Mouse (Mus musculus): ENCODE measurements around the gene Smg9. TPM values are rescaled to one million over a fixed set of nuclear protein-coding genes. Genes with fewer than 3 reads are reported as not detected.

Gene Smg9
- polyA plus RNA-seq, 1 experiment from 2014 or later, result 32.7 TPM

GRCm38 (mm10) chr7:24442313-24442712 is 42.9 kb downstream of the Smg9 start:
- 84% methylated on average over 8 of the region's 8 CpGs for WGBS
- H3K27me3 ChIP-seq (ENCODE audit: insufficient read depth, poor library complexity, severe bottlenecking), result no peaks in the 10 kb centered on the region
- no peak for DNase-seq (ENCODE audit: low spot score)
- no peak overlapping the region for H3K27ac ChIP-seq
- H3K4me3 ChIP-seq, result no peak overlapping the region
- H3K4me1 ChIP-seq (replicated peaks), result no peaks in the 10 kb centered on the region
- H3K36me3 ChIP-seq, result no peaks in the 10 kb centered on the region
- 0 out of 2 replicates have a peak, but pooled peaks cover 3% of the 10 kb centered on the region for H3K9me3 ChIP-seq

- Histone ChIP-seq H3K9me3 (0 out of 2 replicates have a peak, but pooled peaks cover 6% of the 10 kb centered on the region), H3K4me1 (replicated peaks) (no peaks in the 10 kb centered on the region), H3K36me3 (no peaks in the 10 kb centered on the region), H3K27me3 (ENCODE audit: insufficient read depth, poor library complexity, severe bottlenecking) (no peaks in the 10 kb centered on the region), H3K4me3 (no peak overlapping the region), H3K27ac (no peak overlapping the region)
- DNase-seq (ENCODE audit: low spot score), result no peak
- WGBS, result 91% methylated on average over 9 of the region's 9 CpGs
Observed at GRCm38 (mm10) chr7:24445266-24445926, 46.0 kb downstream of the Smg9 start.

- Histone ChIP-seq H3K27me3 (ENCODE audit: insufficient read depth, poor library complexity, severe bottlenecking) (no peaks in the 10 kb centered on the region), H3K9me3 (0 out of 2 replicates have a peak, but pooled peaks cover 6% of the 10 kb centered on the region), H3K4me3 (no peak overlapping the region), H3K4me1 (replicated peaks) (no peaks in the 10 kb centered on the region), H3K27ac (no peak overlapping the region), H3K36me3 (no peaks in the 10 kb centered on the region)
- DNase-seq (ENCODE audit: low spot score), result no peak
- WGBS, result 81% methylated on average over 7 of the region's 7 CpGs
Observed at GRCm38 (mm10) chr7:24446697-24447340, 47.4 kb downstream of the Smg9 start.

GRCm38 (mm10) chr7:24448782-24449517 is 49.5 kb downstream of the Smg9 start:
- no peak overlapping the region for H3K27ac ChIP-seq
- WGBS, result 66% methylated on average over 14 of the region's 14 CpGs
- 0 out of 2 replicates have a peak, but pooled peaks cover 6% of the 10 kb centered on the region for H3K9me3 ChIP-seq
- no peaks in the 10 kb centered on the region for H3K4me1 ChIP-seq (replicated peaks)
- no peaks in the 10 kb centered on the region for H3K36me3 ChIP-seq
- no peaks in the 10 kb centered on the region for H3K27me3 ChIP-seq (ENCODE audit: insufficient read depth, poor library complexity, severe bottlenecking)
- H3K4me3 ChIP-seq, result no peak overlapping the region
- DNase-seq (ENCODE audit: low spot score), result no peak

GRCm38 (mm10) chr7:24450585-24451017 is 51.2 kb downstream of the Smg9 start:
- Histone ChIP-seq H3K9me3 (0 out of 2 replicates have a peak, but pooled peaks cover 5% of the 10 kb centered on the region), H3K27ac (no peak overlapping the region), H3K27me3 (ENCODE audit: insufficient read depth, poor library complexity, severe bottlenecking) (no peaks in the 10 kb centered on the region), H3K4me1 (replicated peaks) (no peaks in the 10 kb centered on the region), H3K36me3 (no peaks in the 10 kb centered on the region), H3K4me3 (no peak overlapping the region)
- DNase-seq (ENCODE audit: low spot score), result no peak
- 70% methylated on average over 9 of the region's 9 CpGs for WGBS

GRCm38 (mm10) chr7:24451855-24452311 is 52.5 kb downstream of the Smg9 start, which contains the start of gene Irgc1:
Irgc1 (minus strand) TSS chr7:24452297.
- Histone ChIP-seq H3K4me1 (replicated peaks) (no peaks in the 10 kb centered on the region), H3K9me3 (0 out of 2 replicates have a peak, but pooled peaks cover 3% of the 10 kb centered on the region), H3K27ac (no peak within 1 kb of the TSS), H3K4me3 (no peak within 1 kb of the TSS), H3K36me3 (no peaks in the 10 kb centered on the region), H3K27me3 (ENCODE audit: insufficient read depth, poor library complexity, severe bottlenecking) (no peaks in the 10 kb centered on the region)
- no peak for DNase-seq (ENCODE audit: low spot score)
- WGBS, result 89% methylated on average over 9 of the region's 9 CpGs

- H3K4me3 ChIP-seq, result no peak overlapping the region
- no peak overlapping the region for H3K27ac ChIP-seq
- H3K36me3 ChIP-seq, result no peaks in the 10 kb centered on the region
- no peaks in the 10 kb centered on the region for H3K27me3 ChIP-seq (ENCODE audit: insufficient read depth, poor library complexity, severe bottlenecking)
- H3K9me3 ChIP-seq, result no peaks in the 10 kb centered on the region
- DNase-seq (ENCODE audit: low spot score), result no peak
- 73% methylated on average over 2 of the region's 2 CpGs for WGBS
- no peaks in the 10 kb centered on the region for H3K4me1 ChIP-seq (replicated peaks)
Observed at GRCm38 (mm10) chr7:24454199-24454598, 54.8 kb downstream of the Smg9 start.

- Histone ChIP-seq H3K27ac (no peak overlapping the region), H3K9me3 (no peaks in the 10 kb centered on the region), H3K36me3 (no peaks in the 10 kb centered on the region), H3K4me1 (replicated peaks) (no peaks in the 10 kb centered on the region), H3K4me3 (no peak overlapping the region), H3K27me3 (ENCODE audit: insufficient read depth, poor library complexity, severe bottlenecking) (no peaks in the 10 kb centered on the region)
- no peak for DNase-seq (ENCODE audit: low spot score)
- WGBS, result 84% methylated on average over 5 of the region's 5 CpGs
Observed at GRCm38 (mm10) chr7:24455726-24456125, 56.3 kb downstream of the Smg9 start.

GRCm38 (mm10) chr7:24457726-24458370 is 58.4 kb downstream of the Smg9 start:
- Histone ChIP-seq H3K27me3 (ENCODE audit: insufficient read depth, poor library complexity, severe bottlenecking) (peaks cover 6% of the 10 kb centered on the region; the same call in 1 of the 2 replicates), H3K9me3 (no peaks in the 10 kb centered on the region), H3K4me3 (no peak overlapping the region), H3K27ac (no peak overlapping the region), H3K4me1 (replicated peaks) (peaks cover 8% of the 10 kb centered on the region), H3K36me3 (no peaks in the 10 kb centered on the region)
- DNase-seq (ENCODE audit: low spot score), result no peak
- WGBS, result 73% methylated on average over 10 of the region's 10 CpGs

GRCm38 (mm10) chr7:24459440-24459839 is 60.0 kb downstream of the Smg9 start:
- H3K27me3 ChIP-seq (ENCODE audit: insufficient read depth, poor library complexity, severe bottlenecking), result peaks cover 11% of the 10 kb centered on the region; the same call in 1 of the 2 replicates
- no peaks in the 10 kb centered on the region for H3K9me3 ChIP-seq
- WGBS, result 81% methylated on average over 5 of the region's 5 CpGs
- no peak for DNase-seq (ENCODE audit: low spot score)
- H3K27ac ChIP-seq, result no peak overlapping the region
- peaks cover 13% of the 10 kb centered on the region for H3K4me1 ChIP-seq (replicated peaks)
- no peaks in the 10 kb centered on the region for H3K36me3 ChIP-seq
- H3K4me3 ChIP-seq, result no peak overlapping the region

- Histone ChIP-seq H3K4me3 (no peak overlapping the region), H3K9me3 (no peaks in the 10 kb centered on the region), H3K27ac (no peak overlapping the region), H3K4me1 (replicated peaks) (peaks cover 13% of the 10 kb centered on the region), H3K27me3 (ENCODE audit: insufficient read depth, poor library complexity, severe bottlenecking) (peaks cover 11% of the 10 kb centered on the region; the same call in 1 of the 2 replicates), H3K36me3 (no peaks in the 10 kb centered on the region)
- 72% methylated on average over 3 of the region's 3 CpGs for WGBS
- DNase-seq (ENCODE audit: low spot score), result no peak
Observed at GRCm38 (mm10) chr7:24459843-24460242, 60.4 kb downstream of the Smg9 start.

GRCm38 (mm10) chr7:24461376-24462051 is 62.1 kb downstream of the Smg9 start:
- Histone ChIP-seq H3K27ac (no peak overlapping the region), H3K27me3 (ENCODE audit: insufficient read depth, poor library complexity, severe bottlenecking) (peaks cover 11% of the 10 kb centered on the region; the same call in 1 of the 2 replicates), H3K4me3 (no peak overlapping the region), H3K4me1 (replicated peaks) (peaks cover 13% of the 10 kb centered on the region), H3K9me3 (no peaks in the 10 kb centered on the region), H3K36me3 (no peaks in the 10 kb centered on the region)
- 71% methylated on average over 14 of the region's 14 CpGs for WGBS
- no peak for DNase-seq (ENCODE audit: low spot score)

Measured in hindbrain, embryonic 10.5 days (tissue).